Mouse (Mus musculus) left cerebral cortex, adult 18-20 months (tissue): ENCODE measurements around the gene Incenp. TPM values are rescaled to one million over a fixed set of nuclear protein-coding genes. Genes with fewer than 3 reads are reported as not detected.
A peak's percentile ranks its signal among the peaks of the same experiment; 100 is the strongest.

Source experiments
- DNase-seq, 2 experiments: peaks; one replicate each; pipeline ENCODE4 v3.0.0; 2021 to 2022; ENCODE audit warnings: low spot score in 2 of 2, mixed read lengths in 1 of 2
- microRNA-seq, 2 experiments: library from miRNA; unstranded; fragments of <30 nt; microRNA quantifications; one replicate each; pipeline ENCODE4 v1.2.0; 2021
- total RNA-seq, 2 experiments: library from RNA; stranded (reverse); gene quantifications; 2 replicates each; pipeline ENCODE4 v1.2.3; 2021

The Incenp gene
- total RNA-seq, 2 experiments from 2014 or later = 31.2 to 37.3 TPM

DNA sequence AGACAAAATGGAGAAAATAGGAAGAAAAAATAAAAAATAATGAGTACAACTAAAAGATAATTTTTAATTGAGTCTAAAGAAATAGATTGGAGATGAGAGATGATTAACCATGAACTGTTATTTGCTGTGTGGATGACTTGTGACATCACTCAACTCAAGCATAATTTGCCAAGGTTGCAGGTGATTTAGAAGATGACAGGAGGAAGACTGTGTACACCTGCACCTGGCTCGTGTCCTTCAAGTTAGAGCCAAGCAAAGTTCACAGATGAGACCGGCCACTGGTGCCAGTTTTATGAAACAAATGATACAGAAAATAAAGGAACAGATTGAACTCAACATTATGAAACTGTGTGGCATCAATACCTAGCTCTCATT is 62.0 kb downstream of the Incenp start:
- DNase-seq = no peak

- DNase-seq = peak; percentile 36 to 55
These were observed 62.6 kb downstream of the Incenp start for GRCm38 (mm10) chr19:9836581-9837340.

Small RNA genes within 50 kb of the gene (microRNA-seq; reads per million reads assigned to microRNA genes)
- gene Gm22369 (0 reads per million in 2 experiments), gene Gm24484 (0 reads per million in 2 experiments)

Other genes with a start within 250 kb of the Incenp start
- not detected for gene Scgb2a2, start 52.0 kb downstream of the Incenp start, total RNA-seq
- 1,000 to 10,000 TPM; 2,362 to 2,428 TPM for gene Fth1, start 81.0 kb upstream of the Incenp start, total RNA-seq
- 1 to 10 TPM; 1.0 to 1.1 TPM for gene Best1, start 102.1 kb upstream of the Incenp start, total RNA-seq
- 10 to 100 TPM in 1 of 2 experiments, 1 to 10 TPM in 1; 9.6 to 10.2 TPM for gene Rab3il1, start 102.1 kb upstream of the Incenp start, total RNA-seq
- 10 to 100 TPM; 32.2 to 32.6 TPM for gene Fads3, start 142.0 kb upstream of the Incenp start, total RNA-seq
- gene Fads2, start 202.2 kb upstream of the Incenp start, total RNA-seq = 100 to 1,000 TPM; 112 to 119 TPM